Mouse (Mus musculus) C2C12 (cell line): ENCODE data around the gene Sgk1. TPM values are rescaled to one million over a fixed set of nuclear protein-coding genes. Genes with fewer than 3 reads are reported as not detected.

Experiments used
- H3K27me3 ChIP-seq: one replicate; pipeline ENCODE4 v1.6.1; 2011; ENCODE audit not compliant: control insufficient read depth, insufficient read depth, insufficient read length
- H3K36me3 ChIP-seq: one replicate; pipeline ENCODE4 v1.6.1; 2011; ENCODE audit not compliant: control insufficient read depth, insufficient read depth
- H3K4me3 ChIP-seq: one replicate; pipeline ENCODE4 v1.5.1; 2011; ENCODE audit warnings: mild to moderate bottlenecking, control low read depth; ENCODE audit not compliant: poor library complexity, insufficient read depth, severe bottlenecking
- H3K79me2 ChIP-seq: one replicate; pipeline ENCODE4 v1.6.1; 2011; ENCODE audit not compliant: control insufficient read depth, insufficient read depth
- H3K79me3 ChIP-seq: one replicate; pipeline ENCODE4 v1.6.1; 2011; ENCODE audit warnings: low read depth, control low read depth
- H3ac ChIP-seq: one replicate; pipeline ENCODE3; 2011; ENCODE audit warnings: low read depth; ENCODE audit not compliant: control insufficient read depth, insufficient read length
- CEBPB ChIP-seq: IDR thresholded peaks from one replicate; pipeline ENCODE4 v1.6.1; 2011; ENCODE audit warnings: low read depth, mild to moderate bottlenecking, control low read depth, moderate library complexity
- CTCF ChIP-seq: IDR thresholded peaks from one replicate; pipeline ENCODE4 v1.5.1; 2011; ENCODE audit not compliant: control insufficient read depth, insufficient read depth, insufficient read length
- FOSL1 ChIP-seq: IDR thresholded peaks from one replicate; pipeline ENCODE4 v1.8.0; 2011; ENCODE audit warnings: mild to moderate bottlenecking, low read length; ENCODE audit not compliant: poor library complexity, insufficient read depth, severe bottlenecking
- MAX ChIP-seq: IDR thresholded peaks from one replicate; pipeline ENCODE4 v1.6.1; 2011; ENCODE audit warnings: mild to moderate bottlenecking, control low read depth
- MYOD1 ChIP-seq: IDR thresholded peaks from one replicate; pipeline ENCODE4 v1.6.1; 2011; ENCODE audit warnings: low read depth; ENCODE audit not compliant: control insufficient read depth, insufficient read length
- MYOG ChIP-seq: IDR thresholded peaks from one replicate; pipeline ENCODE4 v1.6.1; 2011; ENCODE audit not compliant: control insufficient read depth, insufficient read length; ENCODE audit errors: extremely low read depth
- USF1 ChIP-seq: IDR thresholded peaks from one replicate; pipeline ENCODE4 v1.6.1; 2011; ENCODE audit warnings: low read depth, mild to moderate bottlenecking, control low read depth, moderate library complexity
- polyA plus RNA-seq: library from polyadenylated mRNA; unstranded; fragments of >200 nt; fragmentation: generic; extraction: Trizol; gene quantifications from one replicate; pipeline ENCODE4 v1.2.1, GENCODE M21; 2012; ENCODE audit warnings: missing spikeins

The Sgk1 gene
- polyA plus RNA-seq, 1 experiment = 35.1 TPM

DNA sequence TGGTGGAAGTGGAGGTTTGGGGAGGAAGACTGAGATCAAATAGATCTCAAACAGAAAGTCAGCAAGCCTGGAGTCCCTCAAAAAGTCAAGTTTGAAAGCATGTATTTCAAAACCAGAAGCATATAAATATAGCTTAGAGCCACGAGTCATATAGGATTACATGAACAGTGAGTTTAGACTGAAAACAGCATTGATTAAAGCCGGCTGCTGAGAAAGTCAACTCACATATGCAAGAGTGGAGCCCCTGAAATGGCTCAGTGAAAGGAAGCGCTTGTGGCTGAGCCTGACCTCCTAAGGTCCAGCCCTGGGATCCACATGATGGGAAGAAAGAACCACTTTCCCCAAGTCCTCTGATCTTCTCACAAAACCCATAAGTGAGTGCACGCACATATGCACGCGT, 38.7 kb upstream of the Sgk1 start:
- H3K79me2 ChIP-seq = no peaks in the 10 kb centered on the region
- no peak for TF ChIP-seq CTCF
- no peak for TF ChIP-seq CEBPB
- TF ChIP-seq FOSL1 = no peak
- TF ChIP-seq MYOG = no peak
- no peak for TF ChIP-seq MAX
- no peaks in the 10 kb centered on the region for H3K36me3 ChIP-seq
- no peak overlapping the region for H3K4me3 ChIP-seq
- H3K27me3 ChIP-seq = no peaks in the 10 kb centered on the region
- no peak overlapping the region for H3ac ChIP-seq
- H3K79me3 ChIP-seq = no peaks in the 10 kb centered on the region

DNA sequence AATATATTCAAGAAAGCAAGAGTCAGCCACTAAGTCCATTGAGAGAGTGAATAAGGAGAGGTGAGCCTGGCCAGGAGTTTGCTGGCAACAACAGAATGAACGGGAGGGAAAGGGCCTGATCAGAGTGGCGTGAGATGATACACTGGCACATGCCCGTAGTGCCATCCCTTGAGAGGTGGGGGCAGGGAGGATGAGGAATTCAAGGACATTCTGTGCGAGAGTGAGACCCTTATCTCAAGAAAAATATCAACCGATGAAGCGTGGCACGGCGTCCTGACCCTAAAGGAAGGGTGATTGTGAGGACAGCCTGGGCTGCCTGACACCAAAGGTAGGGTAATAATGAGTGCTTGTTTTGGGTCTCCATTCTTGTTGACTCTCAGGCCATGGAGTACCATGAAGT, 38.1 kb upstream of the Sgk1 start:
- no peaks in the 10 kb centered on the region for H3K36me3 ChIP-seq
- H3K79me3 ChIP-seq = no peaks in the 10 kb centered on the region
- H3K79me2 ChIP-seq = no peaks in the 10 kb centered on the region
- H3ac ChIP-seq = no peak overlapping the region
- H3K4me3 ChIP-seq = no peak overlapping the region
- no peaks in the 10 kb centered on the region for H3K27me3 ChIP-seq
- TF ChIP-seq USF1 = no peak
- no peak for TF ChIP-seq FOSL1
- TF ChIP-seq MAX = no peak
- no peak for TF ChIP-seq CTCF
- no peak for TF ChIP-seq CEBPB
- TF ChIP-seq MYOD1 = no peak
- no peak for TF ChIP-seq MYOG

DNA sequence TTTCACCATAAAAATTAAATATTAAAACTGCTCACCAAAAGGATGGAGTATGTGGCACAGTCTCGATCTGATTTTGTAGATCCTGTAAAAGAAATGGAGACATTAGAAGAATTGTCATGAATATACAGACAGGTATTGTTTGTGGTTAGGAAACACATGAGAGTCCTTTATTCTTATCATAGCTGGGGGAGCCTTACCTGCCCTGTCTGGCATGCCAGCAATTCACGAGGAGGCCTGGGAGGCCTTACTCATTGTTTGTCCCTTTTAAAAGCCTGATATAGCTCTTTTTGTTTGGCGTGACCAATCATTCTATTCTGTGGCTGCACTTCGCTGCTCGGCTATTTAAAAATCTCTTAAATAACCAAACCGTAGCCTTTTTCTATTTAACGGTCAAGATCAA, 37.6 kb upstream of the Sgk1 start:
- TF ChIP-seq CTCF (no peak), MYOD1 (no peak), USF1 (no peak), MAX (no peak), MYOG (no peak)
- Histone ChIP-seq H3ac (no peak overlapping the region), H3K27me3 (no peaks in the 10 kb centered on the region), H3K79me3 (no peaks in the 10 kb centered on the region), H3K79me2 (no peaks in the 10 kb centered on the region), H3K4me3 (no peak overlapping the region), H3K36me3 (no peaks in the 10 kb centered on the region)

DNA sequence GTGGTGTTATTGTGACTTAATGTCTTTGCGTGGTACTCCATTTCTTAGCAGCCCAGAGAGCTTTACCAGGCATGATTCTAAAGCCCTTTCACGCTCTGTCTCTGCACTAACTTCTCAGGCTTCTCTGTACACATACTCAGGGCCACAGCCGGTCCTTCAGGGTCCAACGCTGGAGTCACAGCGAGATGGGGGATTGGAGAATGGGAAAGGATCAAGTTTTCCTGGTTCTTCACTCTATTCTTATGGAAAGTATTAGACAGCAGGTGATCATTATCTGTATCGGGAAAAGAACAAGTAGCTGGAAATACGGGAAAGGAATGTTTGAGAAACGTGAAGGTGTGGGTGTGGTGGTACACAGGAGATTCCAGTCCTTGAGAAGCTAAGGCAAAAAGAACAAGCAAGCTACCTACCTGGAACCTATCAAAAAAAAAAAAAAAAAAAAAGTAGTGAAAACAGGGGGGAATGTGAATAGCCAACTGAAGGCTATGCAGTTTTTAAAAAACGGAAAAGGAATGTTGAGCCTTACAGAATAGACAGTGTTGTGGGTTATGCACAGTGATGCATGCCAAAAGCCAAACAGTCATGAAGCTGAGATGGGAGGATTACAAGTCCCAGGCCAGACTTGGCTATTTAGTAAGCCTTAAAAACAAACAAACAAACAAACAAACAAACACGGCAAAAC, 36.2 kb upstream of the Sgk1 start:
- no peaks in the 10 kb centered on the region for H3K79me2 ChIP-seq
- no peak for TF ChIP-seq CTCF
- no peak overlapping the region for H3ac ChIP-seq
- H3K36me3 ChIP-seq = no peaks in the 10 kb centered on the region
- no peaks in the 10 kb centered on the region for H3K27me3 ChIP-seq
- no peak overlapping the region for H3K4me3 ChIP-seq
- no peaks in the 10 kb centered on the region for H3K79me3 ChIP-seq

DNA sequence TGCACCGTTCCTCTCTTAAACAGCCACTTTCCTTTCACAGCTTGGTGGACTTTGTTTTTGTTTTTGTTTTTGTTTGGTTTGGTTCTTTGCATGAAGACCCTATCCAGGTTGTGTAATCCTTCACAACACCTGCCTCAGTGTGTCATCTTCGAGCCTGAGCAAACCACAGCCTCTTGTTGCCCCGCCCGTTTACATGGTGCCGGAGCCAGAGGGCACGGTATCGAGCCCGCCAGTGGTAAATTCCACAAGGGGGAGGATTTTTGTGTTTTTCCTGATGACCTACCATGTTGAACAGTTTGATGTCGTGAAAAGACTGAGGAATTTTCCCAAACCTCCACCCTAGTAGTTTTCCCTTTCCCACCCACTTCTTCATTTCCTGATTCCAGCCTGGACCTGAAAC, 35.6 kb upstream of the Sgk1 start:
- no peak overlapping the region for H3K4me3 ChIP-seq
- H3ac ChIP-seq = no peak overlapping the region
- H3K36me3 ChIP-seq = no peaks in the 10 kb centered on the region
- H3K79me3 ChIP-seq = no peaks in the 10 kb centered on the region
- H3K79me2 ChIP-seq = no peaks in the 10 kb centered on the region
- no peaks in the 10 kb centered on the region for H3K27me3 ChIP-seq
- TF ChIP-seq USF1 (no peak), CTCF (no peak), MAX (no peak), FOSL1 (no peak)

DNA sequence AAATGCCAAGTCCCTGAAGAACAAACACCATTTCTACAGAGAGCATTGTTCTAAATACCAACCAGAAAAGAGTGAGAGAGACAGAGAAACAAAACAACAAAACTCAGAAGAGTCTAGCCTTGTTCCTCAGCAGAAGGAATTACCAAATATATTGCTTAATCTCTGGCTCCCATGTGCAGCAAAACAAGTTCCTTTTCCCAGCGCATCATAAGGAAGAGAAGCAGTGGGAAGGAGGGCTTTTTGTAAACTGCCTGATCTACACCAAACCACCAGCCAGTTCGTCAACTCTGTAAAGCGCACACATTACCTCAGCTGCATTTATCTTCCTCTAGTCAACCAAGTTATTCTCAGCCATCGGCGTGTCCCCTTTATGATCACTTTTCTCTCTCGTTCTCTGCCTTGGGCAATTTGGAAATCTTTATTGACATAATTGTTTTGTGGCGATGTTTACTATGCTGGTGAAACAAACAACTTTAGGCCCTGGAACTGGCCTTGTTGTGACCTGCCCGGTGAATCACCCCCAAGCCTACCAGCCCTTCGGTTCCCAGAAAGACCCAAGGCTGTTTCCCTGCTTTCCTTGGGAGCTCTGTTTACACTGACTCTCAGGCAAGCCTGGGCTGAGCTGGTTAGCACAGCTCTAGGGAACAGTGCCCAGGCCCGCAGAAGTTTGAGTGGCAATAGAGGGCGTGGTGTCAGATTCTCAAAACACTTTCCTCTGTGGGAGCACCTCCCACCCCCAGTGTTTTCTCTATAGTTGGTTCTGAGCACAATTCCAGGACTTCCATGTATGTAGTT, 34.8 kb upstream of the Sgk1 start:
- Histone ChIP-seq H3K36me3 (no peaks in the 10 kb centered on the region), H3K27me3 (no peaks in the 10 kb centered on the region), H3ac (no peak overlapping the region), H3K79me3 (no peaks in the 10 kb centered on the region), H3K79me2 (no peaks in the 10 kb centered on the region), H3K4me3 (no peak overlapping the region)
- TF ChIP-seq MAX (no peak), CTCF (no peak), USF1 (no peak), FOSL1 (no peak), MYOG (no peak), MYOD1 (no peak), CEBPB (no peak)
